Mouse (Mus musculus): ENCODE results near the gene Nacad.
A peak's percentile ranks its signal among the peaks of the same experiment; 100 is the strongest.
"Not testable (repeated sequence)": the region's sequence is repeated elsewhere in the genome, so short reads cannot be mapped to it uniquely, and the experiment has no call there.

Gene Nacad

DNA sequence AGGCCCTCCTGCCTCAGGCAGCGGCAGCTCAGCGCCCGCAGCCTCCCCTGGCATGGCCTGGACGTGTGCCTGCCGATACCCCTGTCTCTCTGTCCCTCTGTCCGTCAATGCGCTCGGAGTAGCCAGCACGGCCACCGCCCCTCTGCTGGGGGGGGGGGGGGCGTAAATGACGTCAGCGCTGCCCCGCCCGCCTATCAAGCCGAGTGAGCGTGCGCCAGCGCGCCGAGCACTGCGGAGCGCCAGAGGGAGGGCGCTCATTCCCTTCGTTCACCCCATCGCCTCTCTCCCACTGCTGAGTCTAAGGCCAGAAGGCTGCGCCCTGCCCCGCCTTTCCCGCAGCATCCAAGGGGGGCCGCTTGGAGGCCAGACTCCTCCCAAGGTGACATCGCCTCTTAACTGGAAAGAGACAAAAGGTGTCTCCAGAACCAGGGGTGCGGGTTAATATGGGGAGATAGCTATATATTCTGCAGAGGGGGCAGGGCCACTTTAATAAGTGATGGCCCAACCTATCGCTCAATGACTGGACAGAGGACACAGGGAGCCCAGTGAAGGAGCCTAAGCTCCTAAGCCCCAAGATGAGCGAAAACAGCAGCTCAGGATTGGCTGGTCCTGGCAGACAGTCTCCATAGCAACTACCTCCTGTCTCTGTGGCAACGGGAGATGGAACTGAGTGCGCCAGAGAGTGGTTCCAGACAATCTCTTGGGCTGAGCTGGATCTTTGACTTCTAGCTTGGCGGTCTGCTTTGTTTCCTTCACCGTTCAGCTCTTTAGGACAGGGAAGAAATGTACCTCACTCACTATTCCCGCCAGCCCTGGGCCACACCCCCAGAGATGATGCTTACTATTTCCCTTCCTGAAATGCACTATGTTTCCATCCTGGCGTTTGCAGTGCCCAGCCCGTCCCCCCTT lies at the start of gene Nacad:
Nacad (minus strand) TSS at position 563 of the 909 bp plus-strand sequence.
- no peak for DNase-seq (ENCODE audit: low read depth)

DNA sequence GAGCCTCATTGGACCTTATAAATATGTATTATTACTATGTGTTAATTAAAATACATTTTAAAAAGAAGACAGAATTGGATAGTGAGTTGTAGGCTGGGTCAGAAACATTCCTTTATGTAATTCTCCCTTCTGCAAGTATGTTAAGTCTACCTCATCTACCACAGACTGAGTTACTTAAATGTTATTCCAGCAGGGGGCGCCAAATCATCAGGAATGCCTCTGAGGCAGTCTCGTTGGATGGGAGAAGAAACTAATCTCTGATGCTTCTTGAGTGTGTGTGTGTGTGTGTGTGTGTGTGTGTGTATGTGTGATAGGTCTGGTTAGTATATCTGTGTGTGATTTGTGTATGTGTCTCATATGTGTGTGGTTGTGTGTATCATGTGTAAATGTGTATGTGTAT lies 49.0 kb upstream of the Nacad start:
- DNase-seq (ENCODE audit: low read depth): peak; percentile 76

- not testable (repeated sequence) for DNase-seq (ENCODE audit: low read depth)
Measured at GRCm38 (mm10) chr11:6652978-6653377, 47.1 kb upstream of the Nacad start.

GRCm38 (mm10) chr11:6650519-6650918 lies 44.7 kb upstream of the Nacad start:
- DNase-seq (ENCODE audit: low read depth): no peak

DNA sequence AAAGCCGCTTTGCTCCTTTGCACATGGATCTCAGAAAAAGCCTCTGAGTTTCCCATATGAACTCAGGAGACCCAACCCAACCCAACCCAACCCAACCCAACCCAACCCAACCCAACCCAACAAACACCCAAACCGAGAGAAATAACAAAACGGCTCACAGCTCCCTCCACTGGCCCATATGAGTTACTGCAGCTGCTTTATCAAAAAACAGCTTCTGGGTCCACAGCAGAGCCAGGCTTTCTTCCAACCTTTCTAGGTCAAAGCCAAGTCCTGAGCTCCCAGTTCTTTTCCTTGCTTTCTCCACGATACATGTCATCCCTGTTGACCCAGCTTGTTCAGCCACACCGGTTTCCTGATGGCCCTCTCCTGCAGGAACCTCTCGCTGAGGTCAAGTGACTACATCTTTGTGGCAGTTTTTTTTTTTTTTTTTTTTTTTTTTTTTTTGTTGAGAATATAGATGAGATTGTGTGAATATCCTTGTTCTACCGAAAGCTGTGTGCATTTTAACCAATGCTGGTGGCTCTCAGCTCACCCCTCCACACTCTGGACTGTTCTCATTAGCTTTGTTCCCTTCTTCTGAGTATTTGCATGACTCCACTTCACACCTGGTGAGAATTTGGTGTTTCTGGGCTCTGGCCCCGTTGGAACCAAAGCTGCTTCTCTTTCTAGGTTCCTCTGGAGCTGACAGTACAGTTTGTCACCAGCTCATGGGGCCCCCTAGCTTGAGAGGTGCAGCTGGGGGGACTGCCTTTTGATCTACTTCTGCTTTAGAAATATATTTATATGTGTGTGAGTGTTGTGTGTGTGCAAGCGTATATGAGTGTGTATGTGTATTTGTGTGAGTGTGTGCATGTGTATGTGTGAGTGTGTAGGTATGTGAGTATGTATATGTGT lies 42.2 kb upstream of the Nacad start:
- DNase-seq (ENCODE audit: low read depth): no peak

DNA sequence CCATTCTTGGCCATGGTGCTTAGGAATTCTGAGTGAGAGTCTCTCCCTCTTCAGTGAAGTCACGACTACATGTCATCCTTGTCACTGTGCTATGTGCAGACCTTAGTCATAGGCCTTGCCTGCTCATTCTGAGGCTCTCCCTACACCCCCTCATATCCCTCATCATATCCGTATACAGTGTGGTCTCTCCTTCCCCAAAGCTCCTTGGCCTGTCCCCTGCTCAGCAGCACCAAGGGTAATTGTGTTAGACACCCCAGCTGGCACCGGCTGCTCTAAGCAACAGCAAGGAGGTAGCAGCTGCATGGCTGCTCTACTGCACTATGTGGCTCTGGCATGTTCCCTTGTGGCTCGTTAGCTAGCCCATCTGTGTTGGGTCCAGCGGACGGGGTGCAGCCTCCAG lies 38.7 kb upstream of the Nacad start:
- DNase-seq (ENCODE audit: low read depth): no peak

GRCm38 (mm10) chr11:6639072-6639471 lies 33.2 kb upstream of the Nacad start:
- no peak for DNase-seq (ENCODE audit: low read depth)

- DNase-seq (ENCODE audit: low read depth): no peak
Measured at GRCm38 (mm10) chr11:6638537-6638936, 32.7 kb upstream of the Nacad start, which contains the start of gene Wap. Gene Wap, minus strand, starts transcription at chr11:6638637.

DNA sequence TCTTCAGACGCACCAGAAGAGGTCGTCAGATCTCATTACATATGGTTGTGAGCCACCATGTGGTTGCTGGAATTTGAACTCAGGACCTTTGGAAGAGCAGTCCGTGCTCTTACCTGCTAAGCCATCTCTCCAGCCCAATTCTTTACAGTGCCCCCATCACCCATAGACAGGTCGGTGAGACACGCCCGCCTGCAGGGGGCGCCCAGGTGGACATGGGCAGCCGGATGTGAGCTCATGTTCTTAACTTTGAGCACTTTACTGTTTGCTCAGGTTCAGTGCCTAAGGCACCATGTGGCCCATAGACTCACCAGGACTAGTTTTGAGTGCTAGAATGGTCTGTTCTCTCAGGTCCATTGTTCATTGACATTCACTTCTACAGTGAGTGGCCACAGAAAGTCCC lies 30.3 kb upstream of the Nacad start:
- DNase-seq (ENCODE audit: low read depth): no peak

GRCm38 (mm10) chr11:6629655-6630054 lies 23.8 kb upstream of the Nacad start:
- DNase-seq (ENCODE audit: low read depth): peak; percentile 46

DNA sequence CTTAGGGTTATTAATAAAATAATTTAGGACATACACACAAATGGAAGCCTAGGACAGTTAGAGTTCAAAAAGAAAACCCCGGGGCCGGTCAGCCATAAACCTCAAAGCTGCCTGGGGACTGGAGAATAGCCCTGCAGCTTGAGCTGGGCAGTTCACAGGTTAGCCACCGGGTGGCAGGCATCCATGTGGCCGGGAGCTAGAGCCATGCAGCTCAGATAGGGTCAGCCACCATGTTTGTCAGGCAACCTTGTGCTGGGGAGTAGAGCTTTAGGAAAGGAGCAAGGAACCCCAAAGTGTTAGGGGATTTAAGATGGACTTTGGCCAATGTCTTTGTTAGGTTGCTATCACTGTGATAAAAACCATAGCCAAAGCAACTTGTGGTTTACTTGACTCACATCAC lies 22.7 kb upstream of the Nacad start:
- DNase-seq (ENCODE audit: low read depth): peak; percentile 46

- DNase-seq (ENCODE audit: low read depth): no peak
Measured at GRCm38 (mm10) chr11:6627731-6628130, 21.9 kb upstream of the Nacad start.

GRCm38 (mm10) chr11:6626388-6626772 lies 20.5 kb upstream of the Nacad start:
- peak; percentile 40 for DNase-seq (ENCODE audit: low read depth)

DNA sequence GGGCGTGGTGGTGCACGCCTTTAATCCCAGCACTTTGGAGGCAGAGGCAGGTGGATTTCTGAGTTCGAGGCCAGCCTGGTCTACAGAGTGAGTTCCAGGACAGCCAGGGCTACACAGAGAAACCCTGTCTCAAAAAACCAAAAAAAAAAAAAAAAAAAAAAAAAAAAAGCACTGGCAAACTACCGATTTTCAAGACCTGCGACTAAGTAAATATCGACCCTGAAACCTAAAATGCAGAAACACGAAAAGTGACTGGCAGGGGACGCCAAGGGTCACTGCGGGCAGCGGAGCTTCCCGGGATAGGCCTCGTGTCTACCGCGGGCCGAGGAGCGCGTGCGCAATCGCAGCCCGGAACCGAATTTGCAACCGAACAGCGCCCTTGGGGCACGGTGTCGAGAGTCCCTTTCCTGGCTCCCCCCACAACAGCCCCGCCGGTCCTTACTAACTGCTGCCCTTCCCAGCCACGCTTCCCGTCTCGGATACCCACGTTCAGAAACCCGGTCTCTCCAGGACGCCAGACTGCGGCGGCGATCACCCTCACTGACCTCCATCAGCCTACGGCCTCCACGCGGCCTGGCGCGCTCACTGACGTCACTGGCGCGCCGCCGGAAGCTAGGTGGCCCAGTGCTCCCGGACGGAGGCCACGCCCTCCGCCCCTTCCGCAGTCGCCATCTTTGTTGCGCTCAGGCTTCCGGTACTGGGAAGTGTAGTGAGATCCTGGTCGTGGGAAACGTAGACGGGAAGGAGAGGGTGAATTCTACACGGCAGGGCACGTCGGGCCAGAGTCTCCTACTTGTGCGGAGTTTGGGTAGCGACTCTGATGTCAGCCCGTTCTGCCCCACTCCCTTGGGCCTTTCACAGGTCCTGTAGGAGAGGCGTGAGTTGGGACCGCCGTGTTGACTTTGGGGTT lies 19.9 kb upstream of the Nacad start, which contains the start of gene Tbrg4:
Tbrg4 (minus strand) TSS at position 590 of the 910 bp plus-strand sequence.
- peak; percentile 92 for DNase-seq (ENCODE audit: low read depth)

DNA sequence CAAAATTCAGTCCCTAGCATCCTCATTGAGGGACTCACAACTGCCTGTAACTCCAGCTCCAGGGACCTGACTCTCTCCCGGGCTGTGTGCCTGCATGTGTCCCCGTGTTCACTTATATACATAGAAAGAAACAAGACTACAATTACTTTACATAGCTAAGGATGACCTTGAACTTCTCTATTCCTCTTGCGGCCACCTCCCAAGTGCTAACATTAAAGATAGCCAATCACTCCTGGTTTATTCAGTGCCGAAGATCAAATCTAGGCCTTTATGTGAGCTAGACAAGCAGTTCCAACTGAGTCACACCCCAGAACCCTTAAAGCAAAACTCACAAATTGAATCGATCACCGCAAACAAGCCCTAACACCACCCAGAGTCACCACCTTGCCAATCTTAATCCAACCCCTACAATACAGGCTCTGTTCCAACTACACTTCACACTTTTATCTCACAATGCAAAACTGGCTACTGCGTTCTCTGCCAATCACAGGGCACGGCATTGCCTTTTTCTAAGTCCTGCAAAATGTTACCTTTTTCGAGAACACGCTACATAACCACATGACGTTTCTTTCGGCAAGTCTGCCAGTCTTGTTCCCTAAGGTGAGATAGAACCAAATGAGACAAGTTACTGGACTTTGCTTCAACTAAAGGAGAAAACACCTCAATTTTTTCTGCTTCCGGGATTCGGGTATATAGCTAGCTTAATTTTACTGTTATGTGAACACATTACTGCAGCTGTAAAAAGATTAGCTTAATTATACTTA lies 18.9 kb upstream of the Nacad start:
- DNase-seq (ENCODE audit: low read depth): no peak

GRCm38 (mm10) chr11:6623704-6624103 lies 17.9 kb upstream of the Nacad start:
- DNase-seq (ENCODE audit: low read depth): no peak

DNA sequence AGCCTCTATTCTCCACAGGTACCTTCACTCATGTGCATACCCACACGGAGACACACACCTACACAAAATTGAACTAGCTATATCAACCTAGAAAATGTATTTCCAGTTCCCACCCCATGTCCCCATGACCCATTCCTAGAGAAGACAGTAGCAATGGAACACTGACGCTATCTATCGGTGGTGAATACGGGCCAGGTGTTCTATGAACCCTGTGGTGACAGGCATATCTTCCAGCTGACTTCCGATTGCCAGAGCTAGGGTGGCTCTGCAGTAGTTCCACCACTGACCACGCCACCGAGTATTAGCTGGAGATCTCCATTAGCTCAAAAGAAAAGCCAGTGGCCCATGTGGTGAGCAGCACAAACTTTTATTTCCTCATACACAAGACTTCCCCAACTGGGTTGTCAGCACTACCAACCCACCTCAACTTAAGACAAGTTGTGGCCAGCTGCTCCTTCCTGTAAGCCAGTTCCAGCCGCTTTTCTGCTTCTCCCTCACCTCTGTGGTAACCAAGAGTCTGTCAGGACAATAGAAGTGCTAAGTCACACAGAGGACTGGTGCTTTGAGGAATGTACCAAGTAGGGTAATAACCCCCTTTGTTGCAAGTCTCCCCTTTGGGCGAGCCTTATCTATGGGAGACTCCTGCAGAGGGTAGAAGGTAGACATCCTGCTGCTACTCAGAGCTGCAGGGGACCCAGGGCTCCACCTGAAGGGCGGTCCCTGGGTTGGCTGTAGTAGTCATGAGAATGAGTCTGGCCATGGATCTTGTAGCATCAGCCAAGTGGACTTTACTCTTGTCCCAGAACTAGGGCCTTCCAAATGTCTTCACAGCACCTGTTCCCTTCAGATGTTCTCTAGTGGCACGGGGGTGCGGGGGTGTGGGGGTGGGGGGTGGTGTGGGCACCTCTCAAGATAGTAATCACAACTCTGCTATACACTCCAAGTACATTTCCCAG lies 9.7 kb upstream of the Nacad start:
- no peak for DNase-seq (ENCODE audit: low read depth)

DNA sequence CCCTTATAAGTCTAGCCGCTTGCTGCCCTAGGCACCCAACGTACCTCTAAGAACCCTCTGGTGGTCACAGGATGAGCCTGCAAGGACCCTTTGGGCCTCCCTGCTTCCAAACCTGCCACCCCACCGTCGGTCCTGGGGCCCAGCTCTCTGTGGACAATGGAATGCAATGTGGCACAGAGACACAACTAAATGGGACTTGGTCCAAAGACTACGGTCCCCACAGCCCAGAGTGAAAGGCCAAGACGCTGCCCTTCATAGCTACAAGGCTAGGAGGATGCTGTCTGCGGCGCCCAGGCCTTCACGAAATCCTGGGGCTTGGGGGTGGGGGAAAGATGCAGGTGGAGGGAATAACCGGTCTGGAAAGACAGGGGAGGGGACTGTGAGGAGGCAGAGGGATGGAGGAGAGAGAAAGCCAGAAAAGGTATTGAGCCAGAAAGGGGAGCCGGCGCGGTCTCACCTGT lies 802 bp downstream of the Nacad start:
- DNase-seq (ENCODE audit: low read depth): no peak

GRCm38 (mm10) chr11:6604604-6604936 lies 1.3 kb downstream of the Nacad start:
- no peak for DNase-seq (ENCODE audit: low read depth)
